Mouse (Mus musculus) lung, embryonic 14.5 days (tissue): ENCODE data around the gene Tbc1d10b. TPM values are rescaled to one million over a fixed set of nuclear protein-coding genes. Genes with fewer than 3 reads are reported as not detected.

Experiments
- ATAC-seq: fragments of 200-750 bp; cut with Nextera tagmentation; 2 replicates; pipeline ENCODE4 v1.8.0; 2017; ENCODE audit warnings: mild to moderate bottlenecking, moderate TSS enrichment, moderate library complexity; ENCODE audit not compliant: insufficient read depth
- DNase-seq: peaks from one replicate; pipeline ENCODE4 v3.0.0-alpha.2; 2015
- H3K27ac ChIP-seq: fragments of 300-500 bp; sonication (generic); 2 replicates; pipeline ENCODE4 v1.5.1; 2014; ENCODE audit warnings: low read depth, mild to moderate bottlenecking, moderate library complexity
- H3K27me3 ChIP-seq: fragments of 300-500 bp; sonication (generic); 2 replicates; pipeline ENCODE4 v1.6.1; 2014; ENCODE audit warnings: low read length, control low read depth; ENCODE audit not compliant: insufficient read depth
- H3K36me3 ChIP-seq: fragments of 300-500 bp; sonication (generic); 2 replicates; pipeline ENCODE4 v1.6.1; 2014; ENCODE audit warnings: control low read depth; ENCODE audit not compliant: insufficient read depth
- H3K4me1 ChIP-seq: fragments of 300-500 bp; sonication (generic); 2 replicates; pipeline ENCODE4 v1.6.1; 2014; ENCODE audit warnings: antibody characterized with exemption, control low read depth; ENCODE audit not compliant: insufficient read depth
- H3K4me2 ChIP-seq: fragments of 300-500 bp; sonication (generic); 2 replicates; pipeline ENCODE4 v1.6.1; 2014; ENCODE audit warnings: mild to moderate bottlenecking
- H3K4me3 ChIP-seq: fragments of 300-500 bp; sonication (generic); 2 replicates; pipeline ENCODE4 v1.5.1; 2014; ENCODE audit warnings: low read depth, low read length
- H3K9ac ChIP-seq: fragments of 300-500 bp; sonication (generic); 2 replicates; pipeline ENCODE4 v1.6.1; 2014
- H3K9me3 ChIP-seq: fragments of 300-500 bp; sonication (generic); 2 replicates; pipeline ENCODE4 v1.6.1; 2016; ENCODE audit warnings: low read depth, low read length, control low read depth
- CTCF ChIP-seq: IDR thresholded peaks from 2 replicates; pipeline ENCODE4 v1.5.1; 2016; ENCODE audit warnings: antibody characterized with exemption, low read depth
- WGBS: fragments of 180-500 bp; shearing (Covaris S2); extraction: QIAGEN DNeasy Blood & Tissue Kit; methylation state at CpG from one replicate; pipeline ENCODE4 v1.1.7; 2014; 5-methylcytosine and 5-hydroxymethylcytosine counted together
- polyA plus RNA-seq: library from polyadenylated mRNA; unstranded; fragments of >200 nt; fragmentation: Nextera tagmentation; extraction: Ambion mirVana; gene quantifications from 2 replicates; pipeline ENCODE4 v1.2.1, GENCODE M21; 2014

Gene Tbc1d10b
- polyA plus RNA-seq, 1 experiment from 2014 or later, result 33.7 TPM

- DNase-seq (peak; percentile 92), ATAC-seq (peak; percentile 92)
- H3K27ac ChIP-seq, result peak within 1 kb of the TSS; percentile 96
- H3K9ac ChIP-seq, result peak within 1 kb of the TSS; percentile 80
- H3K4me3 ChIP-seq, result peak within 1 kb of the TSS; percentile 97
- no peaks in the 10 kb centered on the region for H3K4me1 ChIP-seq
- TF ChIP-seq CTCF, result no peak
- no peaks in the 10 kb centered on the region for H3K27me3 ChIP-seq
- peak within 1 kb of the TSS; percentile 70 for H3K4me2 ChIP-seq
- WGBS, result under 1% methylated on average over 63 of the region's 64 CpGs
- peaks cover 49% of the 10 kb centered on the region for H3K36me3 ChIP-seq
- H3K9me3 ChIP-seq, result no peaks in the 10 kb centered on the region
Measured at GRCm38 (mm10) chr7:127232622-127233367, 24.5 kb upstream of the Tbc1d10b start, which contains the start of the genes Zfp553 and Sept1. Gene Zfp553 (plus strand): TSS chr7:127233061. Gene Sept1 (minus strand): TSS chr7:127233130.

DNA sequence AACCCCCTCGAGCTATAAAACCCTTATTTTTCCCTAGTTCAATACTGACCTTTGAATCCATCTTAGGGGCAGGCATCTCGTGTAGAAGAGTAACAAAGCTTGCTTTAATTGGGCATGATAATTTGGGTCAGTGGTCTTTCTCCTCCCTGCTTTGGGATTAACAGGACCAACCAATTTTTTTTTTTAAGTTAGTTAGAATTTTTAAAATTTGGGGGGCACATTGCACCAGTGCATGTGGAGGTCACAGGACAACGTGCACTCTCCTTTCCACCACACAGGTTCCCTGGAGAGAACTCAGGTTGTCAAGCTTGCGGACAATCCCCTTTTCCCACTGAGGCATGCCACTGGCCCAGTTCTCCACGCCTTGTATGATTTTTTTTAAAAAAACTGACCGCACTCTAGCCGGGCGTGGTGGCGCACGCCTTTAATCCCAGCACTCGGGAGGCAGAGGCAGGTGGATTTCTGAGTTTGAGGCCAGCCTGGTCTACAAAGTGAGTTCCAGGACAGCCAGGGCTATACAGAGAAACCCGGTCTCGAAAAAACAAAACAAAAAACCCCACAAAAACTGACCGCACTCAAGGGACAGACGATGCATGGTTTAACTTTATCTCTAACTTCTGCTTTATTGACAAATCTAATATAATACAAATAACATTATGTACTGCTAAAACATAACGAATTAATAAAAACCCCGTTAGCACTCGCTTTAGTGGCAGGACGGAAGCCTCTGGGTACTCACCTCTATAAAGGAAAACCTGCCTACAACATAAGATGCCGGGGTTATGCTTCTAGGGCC is 23.8 kb upstream of the Tbc1d10b start:
- no peaks in the 10 kb centered on the region for H3K27me3 ChIP-seq
- peak overlapping the region; percentile 70 for H3K4me2 ChIP-seq
- no peaks in the 10 kb centered on the region for H3K4me1 ChIP-seq
- peak overlapping the region; percentile 80 for H3K9ac ChIP-seq
- no peaks in the 10 kb centered on the region for H3K9me3 ChIP-seq
- peaks cover 41% of the 10 kb centered on the region for H3K36me3 ChIP-seq
- TF ChIP-seq CTCF, result no peak
- DNase-seq (peak; percentile 30), ATAC-seq (no peak)
- peak overlapping the region; percentile 97 for H3K4me3 ChIP-seq
- WGBS, result 4% methylated on average over 20 of the region's 20 CpGs
- peak overlapping the region; percentile 96 for H3K27ac ChIP-seq

GRCm38 (mm10) chr7:127231376-127231775 is 23.1 kb upstream of the Tbc1d10b start:
- WGBS, result 52% methylated on average over 3 of the region's 3 CpGs
- H3K4me1 ChIP-seq, result no peaks in the 10 kb centered on the region
- no peak for TF ChIP-seq CTCF
- no peak for ATAC-seq
- DNase-seq, result no peak
- H3K36me3 ChIP-seq, result peaks cover 35% of the 10 kb centered on the region
- H3K27ac ChIP-seq, result 0 out of 2 replicates have a peak overlapping the region, but pooled peaks have one; percentile 96
- no peaks in the 10 kb centered on the region for H3K27me3 ChIP-seq
- H3K4me2 ChIP-seq, result peak overlapping the region; percentile 70
- no peaks in the 10 kb centered on the region for H3K9me3 ChIP-seq
- peak overlapping the region; percentile 80 for H3K9ac ChIP-seq
- H3K4me3 ChIP-seq, result peak overlapping the region; percentile 97

DNA sequence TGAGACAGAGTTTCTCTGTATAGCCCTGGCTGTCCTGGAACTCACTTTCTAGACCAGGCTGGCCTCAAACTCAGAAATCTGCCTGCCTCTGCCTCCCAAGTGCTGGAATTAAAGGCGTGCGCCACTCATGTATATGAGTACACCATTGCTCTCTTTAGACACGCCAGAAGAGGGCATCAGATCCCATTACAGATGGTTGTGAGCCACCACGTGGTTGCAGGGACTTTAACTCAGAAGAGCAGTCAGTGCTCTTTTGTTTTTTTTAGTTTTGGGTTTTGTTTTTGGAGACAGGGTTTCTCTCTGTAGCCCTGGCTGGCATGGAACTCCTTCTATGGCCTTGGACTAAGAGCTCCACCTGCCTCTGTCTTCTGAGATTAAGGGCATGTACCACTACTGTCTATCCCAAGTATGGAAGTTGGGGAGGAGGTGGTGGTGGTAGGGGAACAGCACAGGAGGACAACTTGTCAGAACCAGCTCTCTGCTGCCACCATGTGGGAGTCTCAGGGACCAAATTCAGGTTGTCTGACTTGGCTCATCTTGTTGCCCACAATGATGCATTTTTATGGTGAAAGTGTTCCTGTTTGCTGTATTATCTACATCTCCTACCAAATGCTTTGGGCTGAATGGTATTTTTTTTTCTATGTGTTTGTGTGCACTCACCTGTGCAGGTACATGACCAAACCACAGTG is 20.5 kb upstream of the Tbc1d10b start:
- no peaks in the 10 kb centered on the region for H3K4me1 ChIP-seq
- 65% methylated on average over 4 of the region's 4 CpGs for WGBS
- no peak overlapping the region for H3K27ac ChIP-seq
- no peak overlapping the region for H3K4me2 ChIP-seq
- no peak overlapping the region for H3K4me3 ChIP-seq
- peak; percentile 84 for TF ChIP-seq CTCF
- H3K36me3 ChIP-seq, result peaks cover 21% of the 10 kb centered on the region
- ATAC-seq, result no peak
- H3K9me3 ChIP-seq, result no peaks in the 10 kb centered on the region
- peak; percentile 90 for DNase-seq
- no peaks in the 10 kb centered on the region for H3K27me3 ChIP-seq
- no peak overlapping the region for H3K9ac ChIP-seq

GRCm38 (mm10) chr7:127225147-127225995 is 17.1 kb upstream of the Tbc1d10b start:
- WGBS, result 79% methylated on average over 11 of the region's 11 CpGs
- TF ChIP-seq CTCF, result no peak
- ATAC-seq, result no peak
- Histone ChIP-seq H3K9ac (no peak overlapping the region), H3K27me3 (no peaks in the 10 kb centered on the region), H3K36me3 (peaks cover 12% of the 10 kb centered on the region), H3K4me3 (no peak overlapping the region), H3K4me2 (no peak overlapping the region), H3K4me1 (no peaks in the 10 kb centered on the region), H3K27ac (no peak overlapping the region), H3K9me3 (0 out of 2 replicates have a peak, but pooled peaks cover 3% of the 10 kb centered on the region)
- DNase-seq, result no peak

DNA sequence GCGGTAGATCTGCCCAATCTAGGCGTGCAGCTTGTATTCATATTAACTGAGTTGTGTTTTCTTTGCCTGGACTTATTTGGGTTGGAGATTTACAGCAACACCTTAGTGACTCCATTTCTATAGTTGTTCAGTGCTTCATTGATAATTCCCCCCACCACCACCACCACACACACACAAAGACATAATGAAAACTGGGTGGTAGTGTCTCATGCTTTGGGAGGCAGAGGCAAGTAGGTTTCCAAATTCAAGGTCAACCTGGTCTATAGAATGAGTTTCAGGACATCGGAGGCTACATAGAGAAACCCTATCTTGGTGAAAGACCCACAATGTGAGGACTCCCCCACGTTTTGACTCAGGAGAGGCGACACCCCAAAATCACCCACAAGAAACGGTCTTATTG is 16.3 kb upstream of the Tbc1d10b start:
- 90% methylated on average over 6 of the region's 6 CpGs for WGBS
- no peak for TF ChIP-seq CTCF

More for the DNA sequence above, 16.3 kb upstream of the Tbc1d10b start:
- no peak overlapping the region for H3K27ac ChIP-seq
- H3K27me3 ChIP-seq, result no peaks in the 10 kb centered on the region
- peaks cover 6% of the 10 kb centered on the region; the same call in 1 of the 2 replicates for H3K36me3 ChIP-seq
- 0 out of 2 replicates have a peak, but pooled peaks cover 3% of the 10 kb centered on the region for H3K9me3 ChIP-seq
- no peak for DNase-seq
- H3K4me3 ChIP-seq, result no peak overlapping the region
- no peak overlapping the region for H3K4me2 ChIP-seq
- H3K4me1 ChIP-seq, result no peaks in the 10 kb centered on the region
- ATAC-seq, result no peak
- H3K9ac ChIP-seq, result no peak overlapping the region
